Mouse (Mus musculus): ENCODE data around the gene Rell1.

GRCm38 (mm10) chr5:63947526-63947925 lies 21.2 kb downstream of the Rell1 start:
- no peak for TF ChIP-seq CTCF (IDR thresholded peaks at IDR 0.05; ENCODE audit: low read depth)
- no peak for TF ChIP-seq EP300 (IDR thresholded peaks at IDR 0.05; ENCODE audit: low read depth)
